Mouse (Mus musculus) CD4-positive, CD25-positive, alpha-beta regulatory T cell (primary cell): ENCODE results near the gene Cdh13. TPM values are rescaled to one million over a fixed set of nuclear protein-coding genes. Genes with fewer than 3 reads are reported as not detected.

Experiments
- polyA plus RNA-seq: library from polyadenylated mRNA; unstranded; fragments of 100-300 nt; shearing (Covaris generic); gene quantifications from one replicate; pipeline ENCODE4 v1.2.1, GENCODE M21; 2017

The Cdh13 gene
- 0.16 TPM for polyA plus RNA-seq

DNA sequence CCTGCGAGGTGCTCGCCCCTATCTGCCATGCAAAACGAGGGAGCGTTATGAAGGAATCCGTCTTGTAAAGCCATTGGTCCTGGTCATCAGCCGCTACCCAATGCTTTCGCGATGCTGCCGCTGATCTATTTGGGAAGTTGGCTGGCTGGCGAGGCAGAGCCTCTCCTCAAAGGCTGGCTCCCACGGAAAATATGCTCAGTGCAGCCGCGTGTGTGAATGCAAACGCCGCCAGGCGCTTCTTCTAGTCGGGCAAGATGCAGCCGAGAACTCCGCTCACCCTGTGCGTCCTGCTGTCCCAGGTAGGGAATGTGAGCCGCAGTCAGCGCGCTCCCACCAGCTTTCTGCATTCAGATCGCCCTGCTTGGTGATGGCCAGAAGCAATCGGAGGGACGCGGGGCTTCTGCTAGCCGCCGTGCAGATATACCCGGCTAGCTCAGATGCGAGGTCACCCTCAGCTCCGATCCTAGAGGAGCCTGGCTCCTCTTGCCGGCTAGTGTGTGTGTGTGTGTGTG is at the start of gene Cdh13:
TSS of gene Cdh13 (plus strand) at position 134 of the 512 bp plus-strand sequence.

DNA sequence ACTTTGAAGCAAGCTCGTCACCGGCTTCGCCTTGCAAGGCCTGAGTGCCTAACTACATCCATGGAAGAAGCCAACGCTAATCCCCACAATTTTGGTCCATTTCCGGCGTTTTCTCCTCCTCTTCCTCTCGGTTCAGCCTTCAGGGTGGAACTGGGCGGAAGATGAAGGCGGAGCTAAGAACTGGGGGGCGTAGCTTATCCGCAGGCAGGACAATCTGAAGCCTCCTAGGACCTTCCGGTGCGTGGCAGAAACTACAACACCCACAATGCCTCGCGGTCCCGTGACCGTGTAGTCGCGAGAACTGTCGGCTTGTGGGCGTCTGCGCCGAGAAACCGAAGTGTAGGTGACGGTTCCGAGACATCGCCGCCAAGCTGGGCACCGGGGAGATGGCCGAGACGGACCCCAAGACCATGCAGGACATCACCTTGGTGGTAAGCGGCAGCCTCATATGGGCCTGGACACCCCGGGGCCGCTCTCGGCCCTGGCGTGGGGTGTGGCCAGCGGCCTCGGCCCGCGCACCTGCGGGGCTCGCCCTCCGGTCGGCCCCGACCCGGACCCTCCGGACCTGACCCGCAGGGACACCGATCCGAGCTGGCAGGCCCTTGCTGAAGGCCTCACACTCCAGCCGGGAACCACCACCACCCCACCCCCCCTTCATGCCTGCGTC is 1060.8 kb downstream of the Cdh13 start, which contains the start of gene Hsbp1:
TSS of gene Hsbp1 (plus strand) at position 299 of the 667 bp plus-strand sequence.

